Mouse (Mus musculus): ENCODE results near the gene Rab3c. TPM values are rescaled to one million over a fixed set of nuclear protein-coding genes. Genes with fewer than 3 reads are reported as not detected.
A peak's percentile ranks its signal among the peaks of the same experiment; 100 is the strongest.

The Rab3c gene
- total RNA-seq, 2 experiments from 2014 or later = 179 to 180 TPM

- TF ChIP-seq CTCF (IDR thresholded peaks at IDR 0.05) = no peak
- no peak for DNase-seq (ENCODE audit: extremely low spot score in 1 of 2, low spot score in 2 of 2)
- intact Hi-C loops (cut with DNase I) = no loop called here
- Histone ChIP-seq H3K27ac (no peak overlapping the region), H3K4me3 (no peak overlapping the region)
These were observed 32.3 kb downstream of the Rab3c start for GRCm38 (mm10) chr13:110248481-110248880.

DNA sequence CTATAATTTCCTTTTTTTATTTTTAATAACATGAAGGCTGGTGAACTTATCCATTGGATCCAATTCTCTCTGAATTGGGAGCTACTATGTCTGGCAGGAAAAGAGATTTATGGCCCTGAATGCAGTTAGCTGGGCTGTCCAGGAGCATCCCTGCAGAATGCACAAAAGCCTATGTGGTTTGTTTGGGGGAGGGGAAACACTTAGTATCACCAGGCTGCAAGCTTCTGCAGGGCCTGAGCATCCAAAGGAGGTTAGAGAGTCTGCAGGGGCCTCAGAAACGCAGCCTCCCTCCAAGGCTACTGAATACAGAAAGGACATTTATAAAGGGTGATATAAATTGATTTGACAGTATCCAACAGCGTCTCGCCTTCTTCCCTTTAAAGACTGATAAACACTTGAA, 41.8 kb downstream of the Rab3c start:
- H3K4me3 ChIP-seq = no peak overlapping the region
- H3K27ac ChIP-seq = no peak overlapping the region
- no peak for DNase-seq (ENCODE audit: extremely low spot score in 1 of 2, low spot score in 2 of 2)
- intact Hi-C loops (cut with DNase I) = no loop called here
- no peak for TF ChIP-seq CTCF (IDR thresholded peaks at IDR 0.05)

DNA sequence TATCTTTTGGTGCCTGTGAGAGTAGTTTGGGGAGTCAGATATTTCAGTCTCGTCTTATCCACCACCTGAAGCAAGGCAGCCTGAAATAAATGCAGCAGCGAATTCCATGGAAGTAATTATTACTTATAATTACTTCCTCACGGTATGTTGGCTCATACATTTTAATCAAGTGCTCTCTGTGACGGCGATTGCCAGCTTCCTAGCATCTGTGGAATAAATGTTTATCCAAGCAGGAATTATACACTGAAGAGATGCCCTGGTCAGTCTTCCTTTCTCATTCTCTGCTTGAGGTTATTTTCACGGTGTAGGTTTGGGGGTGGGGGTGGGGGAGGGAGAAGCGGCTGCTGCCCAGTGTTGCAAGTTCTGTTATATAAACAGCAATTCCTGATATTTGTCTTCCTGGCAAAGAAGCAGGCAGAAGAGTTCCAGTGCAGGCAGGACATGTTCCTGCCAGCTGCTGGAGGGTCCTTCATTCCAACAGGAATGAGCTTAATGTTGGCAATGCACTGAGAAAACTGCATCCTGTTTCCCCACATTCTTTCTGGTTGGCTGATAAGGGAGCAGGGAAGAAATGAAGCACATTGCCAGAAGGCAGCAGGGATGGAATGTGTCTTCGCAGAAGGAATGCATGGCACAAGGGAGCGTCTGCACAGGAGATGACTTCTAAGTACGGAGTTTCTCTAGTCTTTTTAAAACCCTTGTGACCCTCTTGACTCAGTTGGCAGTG, 43.4 kb downstream of the Rab3c start:
- no peak for DNase-seq (ENCODE audit: extremely low spot score in 1 of 2, low spot score in 2 of 2)
- Histone ChIP-seq H3K4me3 (no peak overlapping the region), H3K27ac (no peak overlapping the region)
- intact Hi-C loops (cut with DNase I) = no loop called here
- TF ChIP-seq CTCF (IDR thresholded peaks at IDR 0.05) = no peak

GRCm38 (mm10) chr13:110233364-110233763, 47.4 kb downstream of the Rab3c start:
- no peak for DNase-seq (ENCODE audit: extremely low spot score in 1 of 2, low spot score in 2 of 2)
- H3K27ac ChIP-seq = no peak overlapping the region
- intact Hi-C loops (cut with DNase I) = no loop called here
- H3K4me3 ChIP-seq = no peak overlapping the region
- TF ChIP-seq CTCF (IDR thresholded peaks at IDR 0.05) = no peak

- TF ChIP-seq CTCF (IDR thresholded peaks at IDR 0.05) = no peak
- Histone ChIP-seq H3K4me3 (no peak overlapping the region), H3K27ac (no peak overlapping the region)
- no peak for DNase-seq (ENCODE audit: extremely low spot score in 1 of 2, low spot score in 2 of 2)
- intact Hi-C loops (cut with DNase I) = no loop called here
These were observed 49.6 kb downstream of the Rab3c start for GRCm38 (mm10) chr13:110231086-110231688.

GRCm38 (mm10) chr13:110230046-110230445, 50.8 kb downstream of the Rab3c start:
- no peak for TF ChIP-seq CTCF (IDR thresholded peaks at IDR 0.05)
- Histone ChIP-seq H3K27ac (no peak overlapping the region), H3K4me3 (no peak overlapping the region)
- DNase-seq (ENCODE audit: extremely low spot score in 1 of 2, low spot score in 2 of 2) = no peak
- intact Hi-C loops (cut with DNase I) = no loop called here

DNA sequence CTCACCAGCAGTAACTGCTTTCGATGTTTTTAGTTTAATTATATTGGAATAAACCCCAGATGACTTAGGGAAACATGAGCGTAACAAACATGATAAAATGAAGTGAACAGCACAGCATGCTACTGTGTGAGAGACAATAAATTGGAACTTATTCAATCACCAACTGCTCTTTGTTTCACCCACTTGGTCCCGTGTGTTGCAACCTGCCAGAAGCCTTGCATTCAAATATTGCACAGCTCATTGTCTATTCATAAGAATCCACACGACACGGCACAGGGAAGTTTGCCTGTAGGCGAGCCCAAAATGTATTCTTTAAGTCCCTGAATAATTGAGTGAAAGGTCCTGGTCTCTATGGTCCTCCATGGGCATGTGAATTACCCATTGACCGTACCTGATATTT, 61.6 kb downstream of the Rab3c start:
- no peak for DNase-seq (ENCODE audit: extremely low spot score in 1 of 2, low spot score in 2 of 2)
- intact Hi-C loops (cut with DNase I) = no loop called here
- TF ChIP-seq CTCF (IDR thresholded peaks at IDR 0.05) = no peak
- Histone ChIP-seq H3K4me3 (no peak overlapping the region), H3K27ac (no peak overlapping the region)

DNA sequence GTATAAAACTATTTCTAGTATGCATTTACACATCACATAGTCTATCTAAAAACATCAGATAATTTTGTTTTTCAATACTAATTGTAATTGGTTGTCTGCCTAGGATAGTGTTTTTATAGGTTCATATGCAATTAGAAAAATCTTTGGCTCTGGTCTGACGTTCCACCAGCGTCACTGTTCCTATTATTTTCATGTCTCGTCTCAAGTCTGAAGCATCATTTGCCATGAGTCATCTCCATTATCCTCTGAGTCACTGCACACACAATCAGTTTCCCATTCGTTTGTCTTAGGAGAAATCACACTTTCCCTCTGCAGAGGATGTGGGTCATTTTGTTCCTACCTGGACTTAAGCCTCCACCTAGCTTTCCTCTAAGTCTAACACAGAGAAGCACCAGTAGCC, 62.3 kb downstream of the Rab3c start:
- H3K4me3 ChIP-seq = no peak overlapping the region
- DNase-seq (ENCODE audit: extremely low spot score in 1 of 2, low spot score in 2 of 2) = peak in 1 of 2 experiments; percentile 20
- TF ChIP-seq CTCF (IDR thresholded peaks at IDR 0.05) = no peak
- intact Hi-C loops (cut with DNase I) = no loop called here
- H3K27ac ChIP-seq = no peak overlapping the region

- no peak for TF ChIP-seq CTCF (IDR thresholded peaks at IDR 0.05)
- intact Hi-C loops (cut with DNase I) = no loop called here
- DNase-seq (ENCODE audit: extremely low spot score in 1 of 2, low spot score in 2 of 2) = no peak
- Histone ChIP-seq H3K27ac (no peak overlapping the region), H3K4me3 (no peak overlapping the region)
These were observed 69.2 kb downstream of the Rab3c start for GRCm38 (mm10) chr13:110211526-110212075.

- TF ChIP-seq CTCF (IDR thresholded peaks at IDR 0.05) = no peak
- Histone ChIP-seq H3K4me3 (no peak overlapping the region), H3K27ac (0 out of 2 replicates have a peak overlapping the region, but pooled peaks have one; percentile 32)
- intact Hi-C loops (cut with DNase I) = no loop called here
- no peak for DNase-seq (ENCODE audit: extremely low spot score in 1 of 2, low spot score in 2 of 2)
These were observed 81.9 kb downstream of the Rab3c start for GRCm38 (mm10) chr13:110198906-110199305.

DNA sequence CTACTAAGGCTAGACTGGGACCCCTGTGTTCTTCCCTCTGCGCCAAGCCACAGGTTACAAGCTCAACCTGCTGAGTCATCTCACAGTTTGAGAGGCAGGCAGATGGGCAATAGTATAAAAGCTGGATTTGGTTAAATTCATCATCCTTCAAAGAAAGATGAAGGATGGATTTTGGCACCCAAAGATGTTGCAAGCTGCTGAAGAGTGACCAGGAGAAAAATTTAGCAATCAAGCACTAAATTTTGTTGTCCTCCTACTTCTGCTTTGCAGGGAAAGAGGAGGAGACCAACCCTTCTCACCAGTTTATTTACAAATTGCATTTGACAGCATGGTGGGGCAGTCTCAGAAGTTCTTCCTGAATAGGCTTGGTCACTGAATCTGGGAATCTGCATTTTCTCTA, 90.8 kb downstream of the Rab3c start:
- intact Hi-C loops (cut with DNase I) = no loop called here
- H3K27ac ChIP-seq = no peak overlapping the region
- no peak for DNase-seq (ENCODE audit: extremely low spot score in 1 of 2, low spot score in 2 of 2)
- no peak for TF ChIP-seq CTCF (IDR thresholded peaks at IDR 0.05)
- no peak overlapping the region for H3K4me3 ChIP-seq

- H3K4me3 ChIP-seq = no peak overlapping the region
- intact Hi-C loops (cut with DNase I) = no loop called here
- no peak overlapping the region for H3K27ac ChIP-seq
- TF ChIP-seq CTCF (IDR thresholded peaks at IDR 0.05) = no peak
- DNase-seq (ENCODE audit: extremely low spot score in 1 of 2, low spot score in 2 of 2) = no peak
These were observed 95.7 kb downstream of the Rab3c start for GRCm38 (mm10) chr13:110184963-110185685.
